Comparison of ENCODE assay signal across 24 mouse cellular contexts in genomic region chr3:135333763-135334162, GRCm38 (mm10). TPM values are rescaled to one million over a fixed set of nuclear protein-coding genes. Genes with fewer than 3 reads are reported as not detected.
"Had no signal": no experiment of that assay in that cellular context is flagged by ENCODE, and none has a peak within 500 bp of the region (broad histone marks: within the 10 kb centered on the region; RNA-seq: fewer than 3 reads in every experiment).

No protein-coding gene starts in this region.

- H3K9me3 ChIP-seq: lung, embryonic 15.5 days; megakaryocyte, embryonic 14.5 days; midbrain, embryonic 12.5 days; neural tube, embryonic 12.5 days had no signal

- ATAC-seq: liver, postnatal 0 days; lung, postnatal 0 days had no signal

- H3K36me3 ChIP-seq: lung, embryonic 15.5 days; midbrain, embryonic 12.5 days; neural tube, embryonic 12.5 days had no signal

- H3K27me3 ChIP-seq: lung, embryonic 15.5 days; midbrain, embryonic 12.5 days; neural tube, embryonic 12.5 days had no signal

- DNase-seq: liver, postnatal 0 days; lung, adult 2 months; lung, postnatal 14 days; lung, postnatal 36 days; midbrain, embryonic 14.5 days; right cerebral cortex, postnatal 25 days; right cerebral cortex, postnatal 4 days; spleen, adult 18-20 months; thymus, adult 18-20 months; thymus, postnatal 14 days; thymus, postnatal 36 days had no signal

- H3K27ac ChIP-seq: lung, embryonic 15.5 days; macrophage; midbrain, embryonic 12.5 days; neural tube, embryonic 12.5 days had no signal

- H3K4me1 ChIP-seq: lung, embryonic 15.5 days; megakaryocyte, embryonic 14.5 days; midbrain, embryonic 12.5 days; neural tube, embryonic 12.5 days had no signal

- H3K4me3 ChIP-seq: lung, embryonic 15.5 days; megakaryocyte, embryonic 14.5 days; midbrain, embryonic 12.5 days; neural tube, embryonic 12.5 days had no signal

- H3K4me2 ChIP-seq: lung, embryonic 15.5 days; midbrain, embryonic 12.5 days; neural tube, embryonic 12.5 days had no signal

- H3K9ac ChIP-seq: liver, postnatal 0 days; lung, embryonic 15.5 days; midbrain, embryonic 12.5 days; neural tube, embryonic 12.5 days had no signal

RNA-seq across cellular contexts. Expression of gene Slc9b1, which starts 14.1 kb away (rescaled TPM):
- total RNA-seq: megakaryocyte progenitor cell, adult 5-6 weeks; midbrain, postnatal 0 days; neutrophil, adult 5-6 weeks had no signal
- polyA plus RNA-seq: liver, postnatal 0 days; midbrain, embryonic 14.5 days; midbrain, postnatal 0 days; neural tube, embryonic 12.5 days; neural tube, embryonic 14.5 days; small intestine, adult 2 months; stomach, embryonic 14.5 days had no signal

RNA-seq across cellular contexts. Expression of gene Slc9b2, which starts 26.3 kb away (rescaled TPM):
- total RNA-seq: monocyte, adult 5-6 weeks had no signal
- polyA plus RNA-seq: liver, postnatal 0 days; small intestine, adult 2 months had no signal

RNA-seq across cellular contexts. Expression of gene Bdh2, which starts 52.7 kb away (rescaled TPM):
- total RNA-seq: monocyte, adult 5-6 weeks; neutrophil, adult 5-6 weeks had no signal
- polyA plus RNA-seq: macrophage had no signal
